Mouse (Mus musculus) gastrocnemius, postnatal 36 days (tissue): ENCODE measurements at regions not wholly inside any gene's neighbourhood (a gene's known extent, or its start where the extent isn't known, plus 50 kb on each side); places are given as distances from the start of the nearest gene placed in this dataset.
A peak's percentile ranks its signal among the peaks of the same experiment; 100 is the strongest.

ENCODE experiments used
- DNase-seq, 2 experiments: peaks; one replicate each; pipeline ENCODE4 v3.0.0; 2022
- intact Hi-C: fragments of 180-260 bp; cut with DNase I; formaldehyde crosslinking; loops from one replicate; pipeline ENCODE4 v1.15.1; 2025

DNA sequence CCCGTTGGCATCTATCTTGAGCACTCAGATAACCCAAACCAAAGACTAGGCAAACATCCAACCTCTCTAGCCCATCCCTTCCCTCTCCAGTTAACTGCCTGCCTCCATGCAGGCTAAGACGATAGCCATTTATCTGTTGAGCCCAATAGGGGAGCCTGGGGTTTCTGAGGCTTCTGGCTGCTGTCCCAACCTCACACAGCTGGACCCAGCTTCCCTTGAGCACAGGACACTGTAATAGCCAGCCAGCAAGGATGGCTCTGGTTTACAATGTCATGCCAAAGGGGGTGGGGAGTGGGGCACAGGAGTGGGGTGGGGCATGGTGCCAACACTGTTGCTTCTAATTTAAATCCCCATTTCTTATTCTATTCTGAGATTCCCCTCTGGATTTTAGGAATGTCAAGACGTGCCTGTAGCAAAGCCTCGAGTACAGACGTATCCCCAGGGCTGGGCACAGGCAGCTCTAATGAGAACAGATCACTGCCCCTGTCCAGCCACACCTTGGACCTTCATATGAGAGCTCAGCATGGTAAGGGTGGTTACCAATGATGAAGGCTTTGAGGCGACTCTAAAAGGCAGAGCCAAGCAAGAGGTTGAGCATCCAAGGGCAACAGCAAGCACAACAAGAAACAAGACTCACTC is 152.0 kb downstream of the Auh start:
- intact Hi-C loops: no loop called here
- DNase-seq: peak in 1 of 2 experiments; percentile 24

- no peak for DNase-seq
- intact Hi-C loops: no loop called here
Observed at GRCm38 (mm10) chr13:52778848-52779247, 150.6 kb downstream of the Auh start.
